Mouse (Mus musculus) megakaryocyte, embryonic 14.5 days (primary cell): ENCODE data around the gene Fam196b. TPM values are rescaled to one million over a fixed set of nuclear protein-coding genes. Genes with fewer than 3 reads are reported as not detected.

Source experiments
- H3K27me3 ChIP-seq: replicated peaks from 2 replicates; pipeline ENCODE3; 2012; ENCODE audit warnings: inconsistent platforms
- H3K36me3 ChIP-seq: replicated peaks from 2 replicates; pipeline ENCODE3; 2012; ENCODE audit warnings: low read length, inconsistent platforms, mixed read lengths
- H3K4me1 ChIP-seq: 2 replicates; pipeline ENCODE4 v1.6.1; 2012; ENCODE audit warnings: inconsistent platforms
- H3K4me3 ChIP-seq: replicated peaks from 2 replicates; pipeline ENCODE3; 2012; ENCODE audit warnings: moderate library complexity, mild to moderate bottlenecking, inconsistent platforms
- H3K9me3 ChIP-seq: 2 replicates; pipeline ENCODE4 v1.6.1; 2012; ENCODE audit warnings: inconsistent platforms
- FLI1 ChIP-seq: IDR thresholded peaks from 2 replicates; pipeline ENCODE4 v1.6.1; 2012; ENCODE audit warnings: low read length, inconsistent platforms, mixed read lengths
- GATA1 ChIP-seq: IDR thresholded peaks from 3 replicates; pipeline ENCODE4 v1.6.1; 2012; ENCODE audit warnings: mixed read lengths, low read length, inconsistent platforms, borderline replicate concordance
- polyA plus RNA-seq: library from polyadenylated mRNA; stranded (reverse); fragments of >175 nt; gene quantifications from 2 replicates; pipeline ENCODE4 v1.2.3, GENCODE M21; 2012; ENCODE audit warnings: low replicate concordance; ENCODE audit not compliant: insufficient read depth

Fam196b gene
- polyA plus RNA-seq, 1 experiment: not detected

- Histone ChIP-seq H3K4me1 (peaks cover 22% of the 10 kb centered on the region), H3K9me3 (no peaks in the 10 kb centered on the region), H3K36me3 (no peaks in the 10 kb centered on the region), H3K4me3 (no peak overlapping the region), H3K27me3 (no peaks in the 10 kb centered on the region)
- TF ChIP-seq GATA1 (no peak), FLI1 (no peak)
Observed at GRCm38 (mm10) chr11:34332344-34333031, 17.9 kb downstream of the Fam196b start.

DNA sequence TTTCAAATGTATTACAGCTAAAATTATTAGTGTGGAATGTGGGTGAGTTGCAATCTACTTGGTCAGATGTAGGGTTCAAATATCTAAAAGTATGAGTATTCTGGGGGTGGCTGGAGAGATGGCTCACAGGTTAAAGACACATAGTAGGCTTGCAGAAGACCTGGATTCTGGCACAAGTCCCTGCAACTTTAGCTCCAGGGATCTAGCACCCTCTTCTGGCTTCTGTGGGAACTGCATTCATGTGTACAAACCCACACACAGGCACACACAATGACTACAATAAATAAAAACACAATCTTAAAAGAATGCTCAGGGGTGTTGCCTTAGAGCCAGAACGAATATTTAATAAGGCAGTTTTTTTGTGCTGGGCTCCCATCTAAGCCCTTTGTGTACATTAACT is 23.3 kb downstream of the Fam196b start:
- H3K4me3 ChIP-seq: no peak overlapping the region
- TF ChIP-seq FLI1: no peak
- no peak for TF ChIP-seq GATA1
- H3K27me3 ChIP-seq: no peaks in the 10 kb centered on the region
- no peaks in the 10 kb centered on the region for H3K9me3 ChIP-seq
- H3K4me1 ChIP-seq: peaks cover 8% of the 10 kb centered on the region
- H3K36me3 ChIP-seq: no peaks in the 10 kb centered on the region

DNA sequence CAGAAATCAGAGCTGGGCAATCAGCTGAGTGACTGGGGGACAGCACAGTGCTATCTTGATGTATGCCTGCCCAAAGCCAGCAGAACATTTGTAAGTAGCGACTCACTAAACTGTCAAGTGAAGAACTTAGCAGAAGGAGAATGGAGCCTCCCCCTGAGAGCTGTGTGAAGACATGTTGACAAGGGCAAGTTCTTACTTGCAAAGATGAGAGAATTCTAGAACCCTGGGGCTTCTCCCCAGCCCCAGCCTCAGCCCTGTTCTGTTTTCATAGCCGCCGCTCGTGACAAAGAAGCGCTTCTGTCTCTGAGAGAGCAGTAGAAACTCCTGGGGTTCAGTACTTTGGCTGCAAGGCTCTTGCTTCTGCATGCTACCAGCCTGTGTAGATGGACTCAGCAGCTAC is 25.1 kb downstream of the Fam196b start:
- no peaks in the 10 kb centered on the region for H3K27me3 ChIP-seq
- TF ChIP-seq GATA1: no peak
- no peak for TF ChIP-seq FLI1
- H3K36me3 ChIP-seq: no peaks in the 10 kb centered on the region
- H3K9me3 ChIP-seq: no peaks in the 10 kb centered on the region
- no peaks in the 10 kb centered on the region for H3K4me1 ChIP-seq
- no peak overlapping the region for H3K4me3 ChIP-seq

DNA sequence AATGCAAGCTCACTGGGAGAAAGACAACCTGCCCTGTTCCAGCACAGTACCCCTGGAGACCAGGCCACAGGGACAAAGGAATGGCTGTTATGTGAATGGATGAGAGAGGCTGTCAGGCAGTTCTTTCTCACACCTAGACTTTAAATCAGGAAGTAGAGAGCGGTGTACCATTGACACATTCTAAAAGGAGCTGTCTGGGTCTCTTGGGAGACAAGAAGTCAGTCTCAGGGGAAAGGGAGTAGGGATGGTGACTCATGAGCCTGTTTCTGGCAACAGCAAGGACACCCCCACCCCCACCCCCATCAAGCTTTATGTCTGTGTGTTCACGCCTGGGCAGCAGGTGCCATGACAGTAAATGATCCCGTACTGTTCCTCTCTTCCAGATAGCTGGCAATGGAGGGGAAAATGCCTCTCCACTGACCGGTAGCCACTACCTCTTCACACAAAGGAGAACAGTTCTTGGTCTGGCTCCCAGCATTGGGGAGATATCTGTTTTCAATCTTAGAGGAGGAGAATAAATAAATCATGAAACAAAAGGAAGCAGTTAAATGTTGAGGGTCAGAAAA is 29.2 kb downstream of the Fam196b start:
- Histone ChIP-seq H3K4me3 (no peak overlapping the region), H3K4me1 (no peaks in the 10 kb centered on the region), H3K9me3 (no peaks in the 10 kb centered on the region), H3K36me3 (no peaks in the 10 kb centered on the region), H3K27me3 (no peaks in the 10 kb centered on the region)
- TF ChIP-seq GATA1 (no peak), FLI1 (no peak)

DNA sequence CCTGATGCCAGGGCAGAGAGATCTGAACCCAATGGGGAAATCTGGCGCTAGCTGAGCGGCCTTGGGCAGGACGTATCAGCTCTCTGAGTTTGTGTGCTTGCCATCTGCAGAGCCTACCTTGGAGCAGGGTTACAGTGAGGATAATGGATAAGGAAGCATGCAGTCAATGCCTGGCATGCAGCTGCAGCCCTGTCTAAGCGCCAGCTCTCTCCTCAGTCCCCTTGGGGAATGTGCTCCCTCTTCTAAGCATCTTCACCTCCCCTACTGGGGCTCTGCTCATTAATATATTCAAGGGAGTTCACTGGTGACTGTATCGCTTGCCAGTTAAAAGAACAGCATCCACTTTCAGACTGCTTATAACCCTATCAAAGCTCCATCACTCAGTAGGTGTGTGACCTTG is 29.7 kb downstream of the Fam196b start:
- TF ChIP-seq FLI1 (no peak), GATA1 (no peak)
- no peaks in the 10 kb centered on the region for H3K9me3 ChIP-seq
- no peak overlapping the region for H3K4me3 ChIP-seq
- H3K36me3 ChIP-seq: no peaks in the 10 kb centered on the region
- no peaks in the 10 kb centered on the region for H3K4me1 ChIP-seq
- no peaks in the 10 kb centered on the region for H3K27me3 ChIP-seq

- H3K36me3 ChIP-seq: no peaks in the 10 kb centered on the region
- H3K4me1 ChIP-seq: no peaks in the 10 kb centered on the region
- H3K9me3 ChIP-seq: no peaks in the 10 kb centered on the region
- H3K4me3 ChIP-seq: no peak overlapping the region
- no peaks in the 10 kb centered on the region for H3K27me3 ChIP-seq
- no peak for TF ChIP-seq FLI1
- TF ChIP-seq GATA1: no peak
Observed at GRCm38 (mm10) chr11:34348287-34348918, 33.8 kb downstream of the Fam196b start.

DNA sequence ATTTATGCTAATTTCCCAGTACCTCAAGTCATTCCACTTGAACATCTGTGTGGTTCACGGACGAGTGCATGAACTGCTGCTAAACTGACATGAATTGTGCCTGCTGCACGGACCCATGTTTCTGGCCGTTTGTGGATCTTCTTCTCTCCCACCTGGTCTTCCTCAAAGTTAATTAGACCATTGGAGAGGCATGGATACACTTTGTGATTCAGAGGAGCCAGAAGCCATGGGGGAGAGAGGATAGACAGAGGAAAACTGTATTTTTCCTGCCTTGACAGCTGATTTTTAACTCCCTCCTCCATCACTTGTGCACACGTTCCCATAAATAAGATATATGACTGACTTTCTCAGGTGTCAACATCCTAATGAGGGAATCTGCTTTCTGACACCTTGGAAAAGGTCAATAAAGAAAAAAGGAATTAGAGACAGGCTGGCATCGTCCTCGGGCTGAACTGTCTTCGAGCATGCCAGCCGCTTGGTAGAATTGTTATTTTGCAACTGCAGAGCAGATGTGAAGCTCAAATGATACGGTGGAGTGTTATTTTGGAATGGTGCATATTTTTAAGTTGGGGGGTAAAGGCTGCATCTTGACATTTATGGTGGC is 34.9 kb downstream of the Fam196b start:
- no peaks in the 10 kb centered on the region for H3K9me3 ChIP-seq
- no peaks in the 10 kb centered on the region for H3K36me3 ChIP-seq
- TF ChIP-seq FLI1 (no peak), GATA1 (no peak)
- H3K4me1 ChIP-seq: no peaks in the 10 kb centered on the region
- no peaks in the 10 kb centered on the region for H3K27me3 ChIP-seq
- H3K4me3 ChIP-seq: no peak overlapping the region

GRCm38 (mm10) chr11:34355406-34355805 is 40.8 kb downstream of the Fam196b start:
- Histone ChIP-seq H3K4me3 (no peak overlapping the region), H3K9me3 (no peaks in the 10 kb centered on the region), H3K36me3 (no peaks in the 10 kb centered on the region), H3K27me3 (no peaks in the 10 kb centered on the region), H3K4me1 (no peaks in the 10 kb centered on the region)
- TF ChIP-seq FLI1: no peak
- no peak for TF ChIP-seq GATA1

DNA sequence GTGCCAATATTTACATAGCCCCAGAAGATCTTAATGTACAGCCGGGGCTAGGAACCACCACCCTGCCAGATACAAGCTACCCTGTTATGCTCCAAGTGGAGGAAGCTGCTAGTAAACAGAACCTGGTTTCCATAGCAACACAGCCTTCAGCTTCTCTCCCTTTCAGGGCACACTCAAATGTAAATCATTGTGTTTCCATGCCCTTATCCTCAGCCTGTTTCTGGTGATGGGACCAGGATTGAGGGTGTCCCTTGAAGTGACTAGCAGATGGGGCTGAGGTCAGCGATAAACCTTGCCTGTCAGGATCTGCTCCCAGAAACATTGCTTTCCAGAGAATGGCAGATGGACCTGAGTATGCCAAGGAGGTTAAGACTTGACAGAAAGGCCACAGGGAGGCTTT is 41.5 kb downstream of the Fam196b start:
- Histone ChIP-seq H3K4me1 (no peaks in the 10 kb centered on the region), H3K9me3 (no peaks in the 10 kb centered on the region), H3K4me3 (no peak overlapping the region), H3K36me3 (no peaks in the 10 kb centered on the region), H3K27me3 (no peaks in the 10 kb centered on the region)
- no peak for TF ChIP-seq FLI1
- TF ChIP-seq GATA1: no peak

DNA sequence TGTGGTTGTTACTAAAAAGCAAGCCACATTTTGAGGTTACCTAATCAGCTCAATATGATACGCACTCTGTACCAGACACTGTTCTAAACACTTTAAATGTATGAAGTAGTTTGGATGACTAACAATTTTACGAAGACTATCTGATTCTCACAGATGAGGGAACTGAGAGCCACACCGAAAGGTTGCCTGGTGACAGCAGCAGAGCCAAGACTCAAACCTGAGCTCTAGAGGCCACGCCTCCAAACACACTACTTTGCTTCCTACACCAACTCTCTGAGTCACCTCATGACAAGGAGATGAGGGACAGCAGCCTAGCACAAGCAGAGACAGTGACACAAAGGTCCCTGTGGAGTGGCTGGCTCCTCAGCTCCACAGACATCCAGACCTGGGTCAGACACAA is 57.6 kb downstream of the Fam196b start:
- Histone ChIP-seq H3K27me3 (no peaks in the 10 kb centered on the region), H3K4me3 (no peak overlapping the region), H3K4me1 (0 out of 2 replicates have a peak, but pooled peaks cover 3% of the 10 kb centered on the region), H3K9me3 (peaks cover 2% of the 10 kb centered on the region), H3K36me3 (peaks cover 1% of the 10 kb centered on the region)
- no peak for TF ChIP-seq GATA1
- no peak for TF ChIP-seq FLI1

- TF ChIP-seq FLI1 (no peak), GATA1 (no peak)
Observed at GRCm38 (mm10) chr11:34375557-34375956, 60.9 kb downstream of the Fam196b start.

More at GRCm38 (mm10) chr11:34375557-34375956, 60.9 kb downstream of the Fam196b start:
- Histone ChIP-seq H3K9me3 (no peaks in the 10 kb centered on the region), H3K4me3 (no peak overlapping the region), H3K36me3 (no peaks in the 10 kb centered on the region), H3K4me1 (0 out of 2 replicates have a peak, but pooled peaks cover 3% of the 10 kb centered on the region), H3K27me3 (no peaks in the 10 kb centered on the region)
